Mouse (Mus musculus) embryonic facial prominence, embryonic 13.5 days (tissue): ENCODE data around the gene Rad51. TPM values are rescaled to one million over a fixed set of nuclear protein-coding genes. Genes with fewer than 3 reads are reported as not detected.

Source experiments
- ATAC-seq: fragments of 200-750 bp; cut with Nextera tagmentation; 2 replicates; pipeline ENCODE4 v1.8.0; 2017; ENCODE audit warnings: low read depth; ENCODE audit not compliant: insufficient number of reproducible peaks, insufficient read depth, low FRiP score, low TSS enrichment
- H3K27ac ChIP-seq: fragments of 300-500 bp; sonication (generic); 2 replicates; pipeline ENCODE4 v1.5.1; 2015; ENCODE audit warnings: moderate library complexity, mild to moderate bottlenecking, inconsistent platforms
- H3K27me3 ChIP-seq: fragments of 300-500 bp; sonication (generic); 2 replicates; pipeline ENCODE4 v1.6.1; 2015; ENCODE audit warnings: mild to moderate bottlenecking, inconsistent platforms
- H3K36me3 ChIP-seq: fragments of 300-500 bp; sonication (generic); 2 replicates; pipeline ENCODE4 v1.6.1; 2015; ENCODE audit warnings: mild to moderate bottlenecking, inconsistent platforms
- H3K4me1 ChIP-seq: fragments of 300-500 bp; sonication (generic); 2 replicates; pipeline ENCODE4 v1.6.1; 2015; ENCODE audit warnings: inconsistent platforms
- H3K4me2 ChIP-seq: fragments of 300-500 bp; sonication (generic); 2 replicates; pipeline ENCODE4 v1.6.1; 2015; ENCODE audit warnings: moderate library complexity, mild to moderate bottlenecking, inconsistent platforms
- H3K4me3 ChIP-seq: fragments of 300-500 bp; sonication (generic); 2 replicates; pipeline ENCODE4 v1.5.1; 2015; ENCODE audit warnings: mild to moderate bottlenecking, inconsistent platforms
- H3K9ac ChIP-seq: fragments of 300-500 bp; sonication (generic); 2 replicates; pipeline ENCODE4 v1.6.1; 2015; ENCODE audit warnings: mild to moderate bottlenecking, inconsistent platforms
- H3K9me3 ChIP-seq: fragments of 300-500 bp; sonication (generic); 2 replicates; pipeline ENCODE4 v1.6.1; 2016; ENCODE audit warnings: inconsistent platforms
- WGBS: fragments of 180-500 bp; shearing (Covaris S2); methylation state at CpG from one replicate; pipeline ENCODE4 v1.1.7; 2015; ENCODE audit warnings: mixed read lengths; 5-methylcytosine and 5-hydroxymethylcytosine counted together
- polyA plus RNA-seq: library from polyadenylated mRNA; unstranded; fragments of >200 nt; fragmentation: Nextera tagmentation; extraction: Ambion mirVana; gene quantifications from 2 replicates; pipeline ENCODE4 v1.2.1, GENCODE M21; 2015

The Rad51 gene
- polyA plus RNA-seq, 1 experiment from 2014 or later = 56.9 TPM

GRCm38 (mm10) chr2:119147160-119147678 lies 34.6 kb downstream of the Rad51 start:
- Histone ChIP-seq H3K36me3 (peaks cover 91% of the 10 kb centered on the region), H3K27ac (no peak overlapping the region), H3K27me3 (no peaks in the 10 kb centered on the region), H3K4me1 (no peaks in the 10 kb centered on the region), H3K4me3 (no peak overlapping the region), H3K9ac (no peak overlapping the region), H3K9me3 (no peaks in the 10 kb centered on the region), H3K4me2 (no peak overlapping the region)
- no peak for ATAC-seq
- WGBS = 86% methylated on average over 22 of the region's 22 CpGs

GRCm38 (mm10) chr2:119147775-119148174 lies 35.2 kb downstream of the Rad51 start:
- no peak for ATAC-seq
- Histone ChIP-seq H3K9ac (no peak overlapping the region), H3K4me1 (no peaks in the 10 kb centered on the region), H3K9me3 (no peaks in the 10 kb centered on the region), H3K27ac (no peak overlapping the region), H3K36me3 (peaks cover 91% of the 10 kb centered on the region), H3K4me3 (no peak overlapping the region), H3K4me2 (no peak overlapping the region), H3K27me3 (no peaks in the 10 kb centered on the region)
- 90% methylated on average over 8 of the region's 8 CpGs for WGBS

- peaks cover 72% of the 10 kb centered on the region for H3K36me3 ChIP-seq
- 84% methylated on average over 6 of the region's 6 CpGs for WGBS
Observed at GRCm38 (mm10) chr2:119152255-119152654, 39.7 kb downstream of the Rad51 start.

GRCm38 (mm10) chr2:119154683-119155082 lies 42.1 kb downstream of the Rad51 start:
- Histone ChIP-seq H3K4me1 (peaks cover 16% of the 10 kb centered on the region), H3K4me2 (no peak overlapping the region), H3K27ac (no peak overlapping the region), H3K27me3 (no peaks in the 10 kb centered on the region), H3K9me3 (no peaks in the 10 kb centered on the region), H3K4me3 (no peak overlapping the region), H3K9ac (no peak overlapping the region), H3K36me3 (peaks cover 47% of the 10 kb centered on the region)
- ATAC-seq = no peak
- 67% methylated on average over 2 of the region's 2 CpGs for WGBS

More at GRCm38 (mm10) chr2:119152255-119152654, 39.7 kb downstream of the Rad51 start:
- H3K4me1 ChIP-seq = peaks cover 13% of the 10 kb centered on the region
- no peak overlapping the region for H3K27ac ChIP-seq
- no peak overlapping the region for H3K9ac ChIP-seq
- no peak overlapping the region for H3K4me3 ChIP-seq
- H3K9me3 ChIP-seq = no peaks in the 10 kb centered on the region
- no peak for ATAC-seq
- no peaks in the 10 kb centered on the region for H3K27me3 ChIP-seq
- no peak overlapping the region for H3K4me2 ChIP-seq

- Histone ChIP-seq H3K9me3 (no peaks in the 10 kb centered on the region), H3K27me3 (no peaks in the 10 kb centered on the region), H3K36me3 (peaks cover 40% of the 10 kb centered on the region), H3K4me1 (peaks cover 16% of the 10 kb centered on the region), H3K4me2 (peak overlapping the region; percentile 95), H3K9ac (peak overlapping the region; percentile 93), H3K27ac (no peak overlapping the region), H3K4me3 (peak overlapping the region; percentile 100; the same call in 1 of the 2 replicates)
- ATAC-seq = no peak
- 87% methylated on average over 9 of the region's 9 CpGs for whole genome bisulfite sequencing
Observed at GRCm38 (mm10) chr2:119155388-119155787, 42.8 kb downstream of the Rad51 start.

GRCm38 (mm10) chr2:119156081-119156680 lies 43.6 kb downstream of the Rad51 start:
- 0 out of 2 replicates have a peak, but pooled peaks have one; percentile 46 for ATAC-seq
- H3K36me3 ChIP-seq = peaks cover 32% of the 10 kb centered on the region
- peak overlapping the region; percentile 95 for H3K4me2 ChIP-seq
- H3K27ac ChIP-seq = 0 out of 2 replicates have a peak overlapping the region, but pooled peaks have one; percentile 16
- WGBS = 8% methylated on average over 34 of the region's 34 CpGs
- H3K4me1 ChIP-seq = peaks cover 16% of the 10 kb centered on the region
- no peaks in the 10 kb centered on the region for H3K27me3 ChIP-seq
- H3K9me3 ChIP-seq = no peaks in the 10 kb centered on the region
- H3K9ac ChIP-seq = peak overlapping the region; percentile 93
- H3K4me3 ChIP-seq = peak overlapping the region; percentile 100

- WGBS = under 1% methylated on average over 56 of the region's 57 CpGs
- Histone ChIP-seq H3K4me2 (peak within 1 kb of the TSS; percentile 95), H3K9ac (peak within 1 kb of the TSS; percentile 93), H3K4me1 (peaks cover 16% of the 10 kb centered on the region), H3K27me3 (no peaks in the 10 kb centered on the region; the same call in 1 of the 2 replicates), H3K27ac (peak within 1 kb of the TSS; percentile 34; the same call in 1 of the 2 replicates), H3K4me3 (peak within 1 kb of the TSS; percentile 100), H3K9me3 (no peaks in the 10 kb centered on the region), H3K36me3 (peaks cover 25% of the 10 kb centered on the region)
- peak; percentile 71; the same call in 1 of the 2 replicates for ATAC-seq
Observed at GRCm38 (mm10) chr2:119156681-119157572, 44.3 kb downstream of the Rad51 start, which contains the start of gene Rmdn3. Gene Rmdn3 (minus strand): TSS chr2:119157034.

- no peak overlapping the region for H3K9ac ChIP-seq
- no peaks in the 10 kb centered on the region for H3K9me3 ChIP-seq
- H3K36me3 ChIP-seq = peaks cover 16% of the 10 kb centered on the region
- H3K27me3 ChIP-seq = no peaks in the 10 kb centered on the region; the same call in 1 of the 2 replicates
- H3K4me2 ChIP-seq = peak overlapping the region; percentile 95; the same call in 1 of the 2 replicates
- H3K4me1 ChIP-seq = peaks cover 16% of the 10 kb centered on the region
- no peak overlapping the region for H3K4me3 ChIP-seq
- no peak overlapping the region for H3K27ac ChIP-seq
- ATAC-seq = no peak
Observed at GRCm38 (mm10) chr2:119157836-119158235, 45.2 kb downstream of the Rad51 start.

- H3K9ac ChIP-seq = no peak overlapping the region
- peaks cover 11% of the 10 kb centered on the region for H3K27me3 ChIP-seq
- WGBS = 17% methylated on average over 2 of the region's 2 CpGs
- no peaks in the 10 kb centered on the region for H3K9me3 ChIP-seq
- H3K4me2 ChIP-seq = no peak overlapping the region
- no peak for ATAC-seq
- H3K36me3 ChIP-seq = no peaks in the 10 kb centered on the region
- H3K4me3 ChIP-seq = no peak overlapping the region
- H3K4me1 ChIP-seq = peaks cover 5% of the 10 kb centered on the region; the same call in 1 of the 2 replicates
- no peak overlapping the region for H3K27ac ChIP-seq
Observed at GRCm38 (mm10) chr2:119161247-119161646, 48.7 kb downstream of the Rad51 start.

GRCm38 (mm10) chr2:119163135-119163534 lies 50.5 kb downstream of the Rad51 start:
- Histone ChIP-seq H3K36me3 (no peaks in the 10 kb centered on the region), H3K27me3 (peaks cover 30% of the 10 kb centered on the region), H3K27ac (no peak overlapping the region), H3K4me1 (peaks cover 16% of the 10 kb centered on the region), H3K4me3 (no peak overlapping the region), H3K9me3 (no peaks in the 10 kb centered on the region), H3K9ac (no peak overlapping the region), H3K4me2 (no peak overlapping the region)
- WGBS = 49% methylated on average over 3 of the region's 3 CpGs
- ATAC-seq = no peak

- Histone ChIP-seq H3K9me3 (no peaks in the 10 kb centered on the region), H3K27ac (no peak overlapping the region), H3K27me3 (peaks cover 37% of the 10 kb centered on the region), H3K4me3 (no peak overlapping the region), H3K4me1 (peaks cover 16% of the 10 kb centered on the region), H3K36me3 (no peaks in the 10 kb centered on the region), H3K4me2 (no peak overlapping the region), H3K9ac (no peak overlapping the region)
- no peak for ATAC-seq
- WGBS = 88% methylated on average over 4 of the region's 4 CpGs
Observed at GRCm38 (mm10) chr2:119163999-119164398, 51.4 kb downstream of the Rad51 start.
